Mouse (Mus musculus) bone marrow macrophage, adult 2 months (primary cell): ENCODE results near the gene Etnppl. TPM values are rescaled to one million over a fixed set of nuclear protein-coding genes. Genes with fewer than 3 reads are reported as not detected.

Source experiments
- H3K27ac ChIP-seq: 2 replicates; pipeline ENCODE4 v1.5.1; 2012; ENCODE audit warnings: low read depth, low read length; ENCODE audit not compliant: insufficient read depth
- H3K4me1 ChIP-seq: 2 replicates; pipeline ENCODE4 v1.6.1; 2012; ENCODE audit warnings: low read length; ENCODE audit not compliant: control insufficient read depth, insufficient read depth
- H3K4me3 ChIP-seq: 2 replicates; pipeline ENCODE4 v1.5.1; 2012; ENCODE audit warnings: mild to moderate bottlenecking, low read length, moderate library complexity; ENCODE audit not compliant: insufficient read depth
- CTCF ChIP-seq: IDR thresholded peaks from 2 replicates; pipeline ENCODE4 v1.5.1; 2012; ENCODE audit warnings: low read depth, mild to moderate bottlenecking, low read length, moderate library complexity
- POLR2A ChIP-seq: IDR thresholded peaks from 2 replicates; pipeline ENCODE4 v1.6.1; 2012; ENCODE audit warnings: mild to moderate bottlenecking, low read depth, low read length, borderline replicate concordance
- polyA plus RNA-seq: library from polyadenylated mRNA; stranded (reverse); fragments of >200 nt; gene quantifications from 2 replicates; pipeline ENCODE4 v1.2.4, GENCODE M21; 2012; ENCODE audit not compliant: missing spikeins, insufficient read depth, insufficient read length

The Etnppl gene
- polyA plus RNA-seq, 1 experiment, result not detected

DNA sequence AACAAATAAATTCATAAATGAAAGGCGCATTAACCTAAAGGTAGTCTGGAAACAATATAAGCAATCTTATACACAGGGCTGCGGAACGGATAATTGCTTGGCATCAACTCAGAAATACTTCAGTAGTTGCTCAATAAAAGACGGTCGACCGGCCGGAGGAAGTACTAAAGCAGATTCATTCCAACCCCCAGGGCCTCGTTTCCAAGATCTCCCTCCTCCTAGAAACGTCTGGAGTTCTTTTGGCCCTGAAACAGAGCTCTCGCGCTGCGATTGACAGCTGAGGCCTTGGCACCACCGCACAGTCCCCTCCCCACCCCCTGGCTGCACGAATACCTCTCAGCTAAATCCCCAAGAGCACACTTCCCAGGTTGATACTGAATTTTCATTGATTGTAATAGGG is 54.0 kb downstream of the Etnppl start:
- no peak overlapping the region for H3K4me3 ChIP-seq
- TF ChIP-seq POLR2A, result no peak
- H3K4me1 ChIP-seq, result no peaks in the 10 kb centered on the region
- no peak overlapping the region for H3K27ac ChIP-seq

DNA sequence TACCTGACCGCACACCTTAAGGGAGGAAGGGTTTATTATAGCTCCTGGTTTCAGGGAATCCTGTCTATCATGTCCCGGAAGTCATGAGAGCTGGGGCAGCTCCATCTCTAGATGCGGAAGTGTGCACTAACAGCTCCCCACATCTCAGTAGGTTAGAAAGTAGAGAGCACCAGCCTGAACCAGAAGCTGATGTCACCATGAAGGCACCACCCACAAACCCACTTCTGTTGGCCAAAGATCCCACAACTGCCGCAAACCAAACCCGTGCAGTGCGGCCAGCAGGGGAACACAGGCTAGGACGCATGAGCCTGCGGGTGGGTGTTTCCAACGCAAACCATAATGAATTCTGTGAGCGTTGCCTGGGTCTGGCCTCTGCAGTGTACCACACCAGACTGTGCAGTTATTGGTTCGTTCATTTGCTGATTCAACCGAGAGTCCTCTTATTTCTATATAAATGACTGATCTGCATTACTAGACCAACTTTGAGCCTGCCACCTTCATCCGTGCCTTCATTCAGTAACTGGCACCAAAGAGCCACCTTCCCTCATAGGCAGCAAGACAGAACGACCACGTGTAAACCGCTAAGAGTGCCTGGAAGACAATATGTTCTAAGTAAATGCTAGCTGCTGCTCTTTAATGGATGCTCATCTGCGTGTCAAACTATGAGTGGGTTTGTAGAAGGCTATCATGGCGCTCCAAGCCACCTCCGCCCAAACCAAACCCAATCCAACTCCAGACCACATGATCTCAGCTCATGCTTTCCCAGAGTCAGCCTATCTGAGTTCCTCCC is 60.6 kb downstream of the Etnppl start:
- no peak overlapping the region for H3K27ac ChIP-seq
- no peak for TF ChIP-seq CTCF
- TF ChIP-seq POLR2A, result no peak

GRCm38 (mm10) chr3:130681226-130681625 is 64.0 kb downstream of the Etnppl start:
- Histone ChIP-seq H3K4me1 (no peaks in the 10 kb centered on the region), H3K4me3 (no peak overlapping the region), H3K27ac (no peak overlapping the region)
- TF ChIP-seq CTCF (no peak), POLR2A (no peak)

More for the DNA sequence above, 60.6 kb downstream of the Etnppl start:
- H3K4me1 ChIP-seq, result no peaks in the 10 kb centered on the region
- no peak overlapping the region for H3K4me3 ChIP-seq

- no peak for TF ChIP-seq CTCF
- no peak for TF ChIP-seq POLR2A
- H3K4me1 ChIP-seq, result no peaks in the 10 kb centered on the region
- H3K4me3 ChIP-seq, result no peak overlapping the region
- H3K27ac ChIP-seq, result no peak overlapping the region
Observed at GRCm38 (mm10) chr3:130682183-130682582, 64.9 kb downstream of the Etnppl start.

GRCm38 (mm10) chr3:130683836-130684235 is 66.6 kb downstream of the Etnppl start:
- TF ChIP-seq CTCF (no peak), POLR2A (no peak)
- no peaks in the 10 kb centered on the region for H3K4me1 ChIP-seq

DNA sequence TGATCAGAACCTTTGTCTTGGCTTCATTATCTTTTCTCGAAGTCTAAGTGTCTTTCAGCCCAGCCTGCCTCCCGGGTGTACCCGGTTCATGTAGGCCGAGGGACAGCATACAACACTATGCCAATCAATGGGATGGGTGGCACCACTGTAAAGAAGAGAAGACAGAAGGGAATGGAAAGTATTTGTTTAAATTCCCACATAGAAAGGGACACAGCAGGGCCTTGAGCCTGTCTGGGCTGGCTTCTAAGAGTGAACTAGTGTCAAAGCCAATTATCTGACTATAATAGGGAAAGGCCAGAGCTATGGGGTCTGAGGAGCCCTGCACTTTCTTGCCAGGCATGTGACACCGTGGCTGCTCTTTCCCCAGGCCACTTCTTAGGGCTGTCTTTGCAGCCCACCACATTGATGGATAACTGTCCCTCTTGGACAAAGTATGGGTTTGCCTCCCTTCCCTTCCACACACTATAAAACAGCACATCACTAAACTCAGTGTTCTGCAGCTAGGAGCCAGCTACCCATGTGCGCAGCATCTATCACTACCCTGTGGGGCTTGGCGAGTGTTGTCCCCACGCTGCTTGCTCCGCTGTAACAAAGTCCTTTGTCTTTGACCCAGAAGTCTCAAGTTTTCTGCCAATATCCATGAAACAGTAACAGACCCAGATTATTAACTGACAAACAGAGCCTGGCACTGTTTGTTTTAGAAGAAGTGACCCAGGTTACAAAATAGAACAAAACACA is 67.2 kb downstream of the Etnppl start:
- no peak overlapping the region for H3K4me3 ChIP-seq
- no peak for TF ChIP-seq CTCF
- TF ChIP-seq POLR2A, result no peak
- H3K4me1 ChIP-seq, result no peaks in the 10 kb centered on the region
- H3K27ac ChIP-seq, result no peak overlapping the region

More at GRCm38 (mm10) chr3:130683836-130684235, 66.6 kb downstream of the Etnppl start:
- H3K27ac ChIP-seq, result no peak overlapping the region
- no peak overlapping the region for H3K4me3 ChIP-seq

GRCm38 (mm10) chr3:130685014-130685366 is 67.7 kb downstream of the Etnppl start:
- Histone ChIP-seq H3K27ac (no peak overlapping the region), H3K4me1 (no peaks in the 10 kb centered on the region), H3K4me3 (no peak overlapping the region)
- TF ChIP-seq POLR2A (no peak), CTCF (no peak)

DNA sequence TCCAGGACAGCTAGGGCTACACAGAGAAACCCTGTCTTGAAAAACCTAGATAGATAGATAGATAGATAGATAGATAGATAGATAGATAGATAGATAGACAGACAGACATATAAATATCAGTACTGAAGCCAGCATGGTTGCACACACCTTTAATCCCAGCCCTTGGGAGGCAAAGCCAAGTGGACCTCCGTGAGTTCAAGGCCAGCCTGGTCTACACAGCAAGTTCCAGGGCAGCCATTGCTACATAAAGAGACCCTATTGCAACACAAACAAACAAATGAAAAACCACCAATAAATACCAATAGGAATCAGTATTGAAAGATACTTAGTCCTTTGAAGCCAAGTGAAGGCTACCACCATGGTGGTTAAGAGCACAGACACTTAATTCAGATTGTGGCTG is 69.8 kb downstream of the Etnppl start:
- Histone ChIP-seq H3K4me3 (no peak overlapping the region), H3K27ac (no peak overlapping the region), H3K4me1 (no peaks in the 10 kb centered on the region)
- TF ChIP-seq CTCF (no peak), POLR2A (no peak)

Other genes starting within 250 kb of the Etnppl start
- 97.7 and 104 TPM in 2 replicates for gene Ostc, start 92.0 kb downstream of the Etnppl start, polyA plus RNA-seq
- gene Rpl34, start 113.0 kb downstream of the Etnppl start, polyA plus RNA-seq, result 1,114 and 1,261 TPM in 2 replicates